Mouse (Mus musculus) lung, postnatal 0 days (tissue): ENCODE measurements around the gene Dnah3.

Experiments used
- CTCF ChIP-seq: IDR thresholded peaks from 2 replicates; pipeline ENCODE4 v1.5.1; 2016; ENCODE audit warnings: antibody characterized with exemption, mild to moderate bottlenecking
- EP300 ChIP-seq: IDR thresholded peaks from 2 replicates; pipeline ENCODE4 v1.6.1; 2016; ENCODE audit warnings: antibody characterized with exemption, mild to moderate bottlenecking, control low read depth

DNA sequence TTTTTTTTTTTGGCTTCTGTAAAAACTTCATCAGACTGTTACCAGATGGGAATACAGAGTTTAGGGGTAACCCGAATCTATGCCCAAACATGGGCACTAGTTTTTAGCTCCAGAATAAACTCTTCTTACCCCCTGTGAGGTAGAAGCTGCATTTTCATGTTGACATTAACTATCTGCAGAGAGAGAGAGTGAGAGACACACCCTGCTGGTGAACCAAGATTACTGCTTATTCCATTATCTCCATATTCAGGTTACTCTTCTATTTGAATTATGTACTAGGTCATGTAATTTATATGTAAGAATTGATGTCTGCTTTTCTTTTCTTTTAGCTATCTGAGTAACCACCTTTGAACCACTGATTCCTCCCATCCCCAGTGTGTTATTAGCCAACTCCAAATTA, 31.0 kb downstream of the Dnah3 start:
- TF ChIP-seq CTCF, result peak; percentile 15
- no peak for TF ChIP-seq EP300
